Mouse (Mus musculus): ENCODE results near the gene Eri3. TPM values are rescaled to one million over a fixed set of nuclear protein-coding genes. Genes with fewer than 3 reads are reported as not detected.

The Eri3 gene
- total and polyA plus RNA-seq, 2 experiments from 2014 or later = 267 to 295 TPM

DNA sequence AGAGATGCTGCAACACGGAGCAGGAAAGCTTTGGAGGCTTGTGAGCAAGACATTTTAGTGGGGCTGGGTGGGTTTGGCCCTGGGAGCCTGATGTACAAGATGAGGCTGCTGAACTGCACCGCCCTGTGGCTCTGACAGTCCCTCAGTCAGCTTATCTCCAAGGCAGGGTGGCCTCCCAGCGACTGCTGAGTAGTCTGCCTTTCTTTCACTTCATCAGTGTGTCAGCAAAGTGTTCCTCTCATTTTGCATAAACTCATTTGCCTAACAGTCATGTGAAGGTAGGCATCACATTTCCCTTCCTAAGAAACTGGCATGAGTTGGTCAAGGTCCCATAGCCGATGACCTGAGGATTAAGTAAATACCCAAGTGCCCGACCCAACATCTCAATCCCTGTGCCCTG, 102.6 kb downstream of the Eri3 start:
- no peak overlapping the region for H3K27ac ChIP-seq
- no peak for TF ChIP-seq CTCF (IDR thresholded peaks at IDR 0.05; ENCODE audit: low read depth)

DNA sequence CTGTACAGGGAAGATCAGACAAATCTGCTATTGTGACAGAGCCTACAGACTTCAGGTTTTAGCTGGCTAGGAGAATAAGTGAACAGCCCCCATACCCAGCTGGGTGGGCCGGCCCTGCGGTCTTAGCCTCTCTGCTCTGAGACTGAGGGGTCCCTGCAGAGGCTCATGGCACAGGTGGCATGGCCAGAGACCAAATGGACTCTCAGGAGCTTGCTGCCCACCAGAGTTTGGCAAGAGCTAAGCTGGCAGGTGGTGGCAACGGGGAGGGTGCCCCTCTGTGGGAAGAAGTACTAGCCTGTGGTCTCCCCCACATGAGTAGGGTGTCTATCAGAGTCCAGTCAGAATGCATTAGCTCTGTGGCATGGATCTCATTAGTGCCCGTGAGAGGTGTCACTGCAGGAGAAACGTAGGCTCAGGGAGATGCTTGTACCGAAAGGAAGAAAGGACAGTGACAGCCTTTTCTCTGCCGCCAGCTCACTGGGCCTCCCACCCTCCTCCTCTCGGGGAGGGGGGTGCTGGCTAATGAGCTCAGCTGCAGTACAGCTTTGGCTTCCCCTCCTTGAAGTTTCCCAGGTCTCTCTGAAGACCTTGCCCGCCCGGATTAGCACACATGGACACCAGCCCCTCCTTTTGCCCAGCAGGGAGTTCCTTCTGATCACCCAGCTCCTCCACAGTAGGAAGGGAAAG, 104.0 kb downstream of the Eri3 start:
- Histone ChIP-seq H3K36me3 (ENCODE audit: insufficient read depth, low read length) (no peaks in the 10 kb centered on the region), H3K4me1 (ENCODE audit: insufficient read depth, low read length) (peaks cover 2% of the 10 kb centered on the region; the same call in 1 of the 2 replicates), H3K4me2 (ENCODE audit: low read depth, low read length) (no peak overlapping the region), H3K27ac (peak overlapping the region; percentile 20; the same call in 1 of the 2 replicates), H3K9me3 (ENCODE audit: low read length) (no peaks in the 10 kb centered on the region), H3K9ac (replicated peaks; ENCODE audit: low read length) (no peak overlapping the region), H3K27me3 (ENCODE audit: insufficient read depth, low read length) (no peaks in the 10 kb centered on the region), H3K4me3 (ENCODE audit: low read length) (no peak overlapping the region)
- DNase-seq (ENCODE audit: low spot score) (peak; percentile 39), ATAC-seq (no peak)
- 16% methylated on average over 10 of the region's 10 CpGs for WGBS
- TF ChIP-seq CTCF (IDR thresholded peaks at IDR 0.05; ENCODE audit: low read depth) = no peak

More for the DNA sequence above, 102.6 kb downstream of the Eri3 start:
- no peaks in the 10 kb centered on the region for H3K9me3 ChIP-seq (ENCODE audit: low read length)
- no peak for DNase-seq (ENCODE audit: low spot score)
- H3K27me3 ChIP-seq (ENCODE audit: insufficient read depth, low read length) = no peaks in the 10 kb centered on the region
- H3K4me3 ChIP-seq (ENCODE audit: low read length) = no peak overlapping the region
- 57% methylated on average over 5 of the region's 5 CpGs for WGBS
- peaks cover 6% of the 10 kb centered on the region; the same call in 1 of the 2 replicates for H3K4me1 ChIP-seq (ENCODE audit: insufficient read depth, low read length)
- no peak overlapping the region for H3K9ac ChIP-seq (replicated peaks; ENCODE audit: low read length)
- H3K36me3 ChIP-seq (ENCODE audit: insufficient read depth, low read length) = no peaks in the 10 kb centered on the region
- H3K4me2 ChIP-seq (ENCODE audit: low read depth, low read length) = no peak overlapping the region
- no peak for ATAC-seq

DNA sequence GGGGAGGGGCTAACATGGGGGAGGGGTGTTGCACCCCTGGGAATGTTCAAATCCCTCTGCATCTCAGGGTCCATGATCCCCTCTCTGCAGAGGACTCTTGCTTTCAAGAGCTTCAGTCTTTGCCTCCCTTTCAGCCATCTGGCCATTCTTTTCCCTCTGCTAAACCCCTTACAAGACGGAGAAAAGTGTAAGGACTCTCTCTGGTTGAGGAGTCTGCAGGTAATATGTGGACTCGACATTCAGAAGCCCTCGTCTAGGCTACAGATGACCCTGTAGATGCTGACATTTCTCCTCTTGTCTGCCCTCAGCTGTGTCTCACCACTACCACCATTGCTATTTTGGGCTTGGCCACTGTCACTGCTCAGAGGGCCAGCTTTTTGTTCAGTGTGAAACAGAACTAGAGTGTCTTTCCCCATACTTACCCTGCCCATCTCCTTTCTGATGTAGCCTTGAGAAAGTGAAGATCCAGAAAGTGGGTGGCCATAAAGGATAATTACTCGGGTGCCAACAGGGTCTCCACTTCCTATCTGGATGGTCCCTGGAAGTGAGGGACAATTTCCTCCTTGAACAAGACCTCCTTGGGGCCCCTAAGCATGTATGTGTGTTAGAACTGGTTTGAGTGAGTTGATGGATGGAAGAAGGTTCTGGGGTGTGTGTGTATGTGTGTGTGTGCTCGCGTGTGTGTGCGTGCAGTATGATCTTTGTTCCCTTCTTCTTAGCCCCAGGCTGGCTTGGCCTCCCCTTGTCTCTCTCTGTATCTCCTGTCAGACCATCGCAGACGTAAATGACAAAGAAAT, 104.7 kb downstream of the Eri3 start:
- 61% methylated on average over 9 of the region's 9 CpGs for WGBS
- no peaks in the 10 kb centered on the region for H3K9me3 ChIP-seq (ENCODE audit: low read length)
- no peak overlapping the region for H3K4me2 ChIP-seq (ENCODE audit: low read depth, low read length)
- peaks cover 2% of the 10 kb centered on the region; the same call in 1 of the 2 replicates for H3K4me1 ChIP-seq (ENCODE audit: insufficient read depth, low read length)
- DNase-seq (ENCODE audit: low spot score) (no peak), ATAC-seq (no peak)
- no peak for TF ChIP-seq CTCF (IDR thresholded peaks at IDR 0.05; ENCODE audit: low read depth)
- H3K27me3 ChIP-seq (ENCODE audit: insufficient read depth, low read length) = no peaks in the 10 kb centered on the region
- H3K27ac ChIP-seq = peak overlapping the region; percentile 20; the same call in 1 of the 2 replicates
- no peaks in the 10 kb centered on the region for H3K36me3 ChIP-seq (ENCODE audit: insufficient read depth, low read length)
- no peak overlapping the region for H3K9ac ChIP-seq (replicated peaks; ENCODE audit: low read length)
- no peak overlapping the region for H3K4me3 ChIP-seq (ENCODE audit: low read length)

DNA sequence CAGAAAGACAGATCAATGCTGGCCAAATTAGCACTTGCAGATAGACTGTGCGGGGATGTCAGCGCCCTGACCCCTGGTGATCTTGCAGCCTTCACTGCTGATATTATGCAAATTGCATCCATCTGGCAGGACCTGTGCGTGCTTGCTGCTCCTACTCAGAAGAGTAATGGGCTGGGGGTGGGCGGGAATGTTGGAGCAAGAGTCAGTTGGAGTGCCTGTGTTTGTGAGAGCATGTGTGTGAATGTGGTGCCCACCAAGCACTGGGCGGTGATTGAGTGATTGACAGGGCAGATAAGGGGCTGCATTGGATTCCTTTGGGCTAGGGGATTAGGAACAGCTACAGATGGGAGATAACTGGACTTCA, 105.3 kb downstream of the Eri3 start:
- 48% methylated on average over 5 of the region's 5 CpGs for WGBS
- ATAC-seq (no peak), DNase-seq (ENCODE audit: low spot score) (no peak)
- no peaks in the 10 kb centered on the region for H3K27me3 ChIP-seq (ENCODE audit: insufficient read depth, low read length)
- no peak overlapping the region for H3K4me2 ChIP-seq (ENCODE audit: low read depth, low read length)
- H3K9ac ChIP-seq (replicated peaks; ENCODE audit: low read length) = no peak overlapping the region
- no peaks in the 10 kb centered on the region; the same call in 1 of the 2 replicates for H3K36me3 ChIP-seq (ENCODE audit: insufficient read depth, low read length)
- no peaks in the 10 kb centered on the region for H3K9me3 ChIP-seq (ENCODE audit: low read length)
- H3K4me1 ChIP-seq (ENCODE audit: insufficient read depth, low read length) = peaks cover 2% of the 10 kb centered on the region; the same call in 1 of the 2 replicates
- no peak overlapping the region for H3K4me3 ChIP-seq (ENCODE audit: low read length)
- TF ChIP-seq CTCF (IDR thresholded peaks at IDR 0.05; ENCODE audit: low read depth) = no peak
- H3K27ac ChIP-seq = no peak overlapping the region

DNA sequence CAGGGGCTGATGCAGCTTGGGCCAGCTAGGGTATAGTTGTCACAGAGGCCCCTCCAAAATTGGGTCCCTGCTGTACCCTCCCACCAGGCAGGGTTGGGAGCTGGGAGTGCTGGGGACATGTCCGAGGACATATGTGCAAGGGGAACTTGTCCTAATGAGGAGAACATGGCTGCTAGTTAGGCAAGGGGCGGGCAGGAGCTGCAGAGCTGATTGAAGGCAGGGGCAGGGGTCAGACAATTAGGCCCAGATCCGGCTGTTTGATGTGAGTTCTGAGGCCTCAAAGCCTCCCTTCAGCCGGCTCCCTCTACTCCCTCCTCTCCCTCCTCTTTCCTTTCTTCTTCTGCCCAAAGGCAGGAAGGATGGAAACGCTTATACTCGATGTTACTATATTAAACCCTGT, 106.8 kb downstream of the Eri3 start:
- 37% methylated on average over 6 of the region's 6 CpGs for WGBS
- TF ChIP-seq CTCF (IDR thresholded peaks at IDR 0.05; ENCODE audit: low read depth) = no peak
- ATAC-seq = no peak
- Histone ChIP-seq H3K9ac (replicated peaks; ENCODE audit: low read length) (no peak overlapping the region), H3K4me1 (ENCODE audit: insufficient read depth, low read length) (peaks cover 2% of the 10 kb centered on the region; the same call in 1 of the 2 replicates), H3K27ac (peak overlapping the region; percentile 20; the same call in 1 of the 2 replicates), H3K9me3 (ENCODE audit: low read length) (no peaks in the 10 kb centered on the region), H3K4me3 (ENCODE audit: low read length) (no peak overlapping the region), H3K4me2 (ENCODE audit: low read depth, low read length) (no peak overlapping the region), H3K27me3 (ENCODE audit: insufficient read depth, low read length) (no peaks in the 10 kb centered on the region), H3K36me3 (ENCODE audit: insufficient read depth, low read length) (no peaks in the 10 kb centered on the region; the same call in 1 of the 2 replicates)
- DNase-seq (ENCODE audit: low spot score) = no peak

DNA sequence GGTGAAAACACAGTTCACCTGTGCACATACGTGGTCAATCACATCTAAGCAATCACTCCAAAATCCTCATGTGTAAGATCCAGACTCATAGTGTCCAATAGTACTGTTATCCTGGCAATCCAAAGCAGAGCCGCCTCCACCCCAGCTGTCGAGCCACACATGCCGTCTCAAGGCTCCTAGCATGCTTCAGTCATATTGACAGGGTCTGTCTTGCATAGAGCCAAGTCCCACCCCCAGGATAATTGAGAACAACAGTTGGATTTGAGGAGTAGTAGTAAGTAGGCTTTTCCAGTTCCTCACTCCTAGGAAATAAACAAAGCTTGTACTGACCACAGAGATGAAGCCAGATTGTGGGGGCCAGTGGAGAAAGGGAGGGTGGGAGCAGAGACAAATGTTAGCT, 107.5 kb downstream of the Eri3 start:
- H3K9me3 ChIP-seq (ENCODE audit: low read length) = no peaks in the 10 kb centered on the region
- H3K4me1 ChIP-seq (ENCODE audit: insufficient read depth, low read length) = peaks cover 2% of the 10 kb centered on the region; the same call in 1 of the 2 replicates
- H3K4me2 ChIP-seq (ENCODE audit: low read depth, low read length) = no peak overlapping the region
- H3K27ac ChIP-seq = peak overlapping the region; percentile 20; the same call in 1 of the 2 replicates
- H3K27me3 ChIP-seq (ENCODE audit: insufficient read depth, low read length) = no peaks in the 10 kb centered on the region
- WGBS = 47% methylated on average over 4 of the region's 4 CpGs
- peak; percentile 42 for DNase-seq (ENCODE audit: low spot score)
- no peak for ATAC-seq
- no peak overlapping the region for H3K9ac ChIP-seq (replicated peaks; ENCODE audit: low read length)
- H3K4me3 ChIP-seq (ENCODE audit: low read length) = no peak overlapping the region
- TF ChIP-seq CTCF (IDR thresholded peaks at IDR 0.05; ENCODE audit: low read depth) = no peak
- H3K36me3 ChIP-seq (ENCODE audit: insufficient read depth, low read length) = no peaks in the 10 kb centered on the region; the same call in 1 of the 2 replicates

Data from hindbrain, postnatal 0 days (tissue).